Mouse (Mus musculus): ENCODE data around the gene Hist1h2bc.

Hist1h2bc gene

DNA sequence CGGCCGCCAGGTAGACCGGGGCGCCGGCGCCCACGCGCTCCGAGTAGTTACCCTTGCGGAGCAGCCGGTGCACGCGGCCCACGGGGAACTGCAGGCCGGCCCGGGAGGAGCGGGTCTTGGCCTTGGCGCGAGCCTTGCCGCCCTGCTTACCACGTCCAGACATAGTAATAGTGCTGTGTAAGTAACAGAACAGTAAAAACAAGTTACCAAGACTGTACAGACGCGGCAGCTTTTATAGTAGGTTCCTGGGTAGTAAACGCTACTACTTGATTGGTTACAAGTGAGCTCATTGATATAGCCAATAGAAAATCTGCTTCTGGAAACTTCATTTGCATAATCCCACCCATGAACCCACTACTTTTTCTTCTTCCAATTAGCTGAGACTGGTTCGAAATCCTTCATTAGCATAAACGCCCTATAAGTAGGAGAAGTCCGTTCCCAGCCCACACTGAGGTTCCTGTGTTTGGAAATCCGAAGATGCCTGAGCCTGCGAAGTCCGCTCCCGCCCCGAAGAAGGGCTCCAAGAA lies at the start of gene Hist1h2bc, which contains the start of gene Hist1h2ac:
Hist1h2bc (plus strand) TSS at position 445 of the 527 bp plus-strand sequence.
Hist1h2ac (minus strand) TSS at position 194 of the 527 bp plus-strand sequence.
- peak; percentile 95 for DNase-seq (ENCODE audit: low spot score)

GRCm38 (mm10) chr13:23659636-23660366 lies 24.2 kb upstream of the Hist1h2bc start:
- DNase-seq (ENCODE audit: low spot score): no peak

- no peak for DNase-seq (ENCODE audit: low spot score)
These were observed 21.5 kb upstream of the Hist1h2bc start for GRCm38 (mm10) chr13:23662536-23662935.

- DNase-seq (ENCODE audit: low spot score): no peak
These were observed 1.9 kb upstream of the Hist1h2bc start for GRCm38 (mm10) chr13:23681990-23682582.

- DNase-seq (ENCODE audit: low spot score): no peak
These were observed 1.4 kb upstream of the Hist1h2bc start for GRCm38 (mm10) chr13:23682623-23682946.

DNA sequence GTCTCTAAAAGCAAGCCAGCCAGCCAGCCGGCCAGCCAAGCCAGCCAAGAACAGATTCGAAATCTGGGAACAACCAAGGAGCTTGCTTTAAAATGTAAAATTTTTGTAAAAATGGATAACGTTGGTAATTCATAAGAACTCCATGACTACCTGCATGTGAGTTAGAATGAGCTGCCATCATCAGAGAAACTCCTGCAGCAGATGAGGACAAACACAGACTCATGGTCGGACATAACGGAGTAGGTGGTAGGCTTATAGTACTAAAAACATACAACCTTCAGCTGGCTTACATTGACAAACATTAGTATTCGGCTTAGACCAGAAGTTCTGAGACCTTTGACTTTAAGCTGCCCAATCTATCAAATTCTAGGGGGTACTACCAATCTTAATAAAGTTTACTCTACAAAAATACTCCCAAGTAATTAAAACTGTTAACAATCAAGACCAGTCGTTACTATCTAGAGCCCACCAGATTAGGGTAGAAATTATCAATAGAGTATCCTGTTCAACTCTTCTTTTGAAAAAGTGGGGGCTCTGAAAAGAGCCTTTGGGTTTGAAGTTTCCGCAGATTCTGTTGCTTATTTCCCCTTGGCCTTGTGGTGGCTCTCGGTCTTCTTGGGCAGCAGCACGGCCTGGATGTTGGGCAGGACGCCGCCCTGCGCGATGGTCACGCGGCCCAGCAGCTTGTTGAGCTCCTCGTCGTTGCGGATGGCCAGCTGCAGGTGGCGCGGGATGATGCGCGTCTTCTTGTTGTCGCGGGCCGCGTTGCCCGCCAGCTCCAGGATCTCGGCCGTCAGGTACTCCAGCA lies 848 bp upstream of the Hist1h2bc start:
- peak; percentile 41 for DNase-seq (ENCODE audit: low spot score)

DNA sequence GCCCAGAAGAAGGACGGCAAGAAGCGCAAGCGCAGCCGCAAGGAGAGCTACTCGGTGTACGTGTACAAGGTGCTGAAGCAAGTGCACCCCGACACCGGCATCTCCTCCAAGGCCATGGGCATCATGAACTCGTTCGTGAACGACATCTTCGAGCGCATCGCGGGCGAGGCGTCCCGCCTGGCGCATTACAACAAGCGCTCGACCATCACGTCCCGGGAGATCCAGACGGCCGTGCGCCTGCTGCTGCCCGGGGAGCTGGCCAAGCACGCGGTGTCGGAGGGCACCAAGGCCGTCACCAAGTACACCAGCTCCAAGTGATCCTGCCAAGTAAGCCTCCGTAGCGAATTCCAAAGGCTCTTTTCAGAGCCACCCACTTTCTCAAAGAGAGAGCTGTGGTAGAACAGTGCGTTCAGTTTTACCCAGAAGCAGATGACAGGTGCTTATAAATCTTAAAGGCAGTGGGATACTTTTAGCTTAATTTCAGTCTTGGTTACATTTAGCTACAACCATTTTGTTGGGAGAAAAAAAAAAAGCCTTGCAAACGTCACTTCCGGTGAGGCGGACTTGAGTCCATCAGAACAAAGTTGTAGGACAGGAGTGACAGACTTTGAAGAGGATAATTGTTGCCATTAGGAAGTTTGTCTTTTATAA lies 421 bp downstream of the Hist1h2bc start:
- DNase-seq (ENCODE audit: low spot score): peak; percentile 83

DNA sequence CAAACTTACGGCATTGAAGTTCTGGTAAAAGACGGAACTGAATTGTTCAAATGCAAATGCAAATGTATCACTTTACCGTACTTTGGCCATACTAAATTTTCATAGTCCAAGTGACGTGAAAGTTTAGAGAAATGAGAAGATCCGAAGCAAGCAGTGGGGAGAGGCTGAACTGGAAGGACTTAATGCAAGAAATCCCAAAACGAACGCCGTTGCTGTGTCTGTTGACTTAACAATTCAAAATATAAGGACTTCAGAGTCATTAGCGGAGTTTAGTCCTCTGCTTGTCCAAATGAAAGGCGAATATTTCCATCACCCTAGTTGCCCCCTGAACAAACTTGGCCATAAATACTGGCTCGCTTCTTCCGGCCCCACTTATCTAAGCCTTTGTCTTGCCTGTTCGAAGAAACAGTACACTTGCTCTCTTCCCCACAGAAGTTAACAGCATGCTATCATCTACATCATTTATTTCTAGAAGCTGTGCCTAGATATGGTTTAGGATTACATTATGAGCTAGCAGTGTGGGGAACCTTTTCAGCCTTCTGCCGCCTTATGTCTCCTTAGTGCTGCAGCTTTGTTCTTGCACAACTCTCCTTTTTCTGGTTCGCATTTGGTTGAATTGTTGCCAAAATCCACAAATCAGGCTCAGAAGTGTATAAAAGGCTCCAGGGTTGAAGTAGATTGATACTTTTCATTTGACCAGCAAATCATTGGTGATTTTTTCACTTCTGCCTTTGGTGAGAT lies 1.3 kb downstream of the Hist1h2bc start:
- peak; percentile 45 for DNase-seq (ENCODE audit: low spot score)

DNA sequence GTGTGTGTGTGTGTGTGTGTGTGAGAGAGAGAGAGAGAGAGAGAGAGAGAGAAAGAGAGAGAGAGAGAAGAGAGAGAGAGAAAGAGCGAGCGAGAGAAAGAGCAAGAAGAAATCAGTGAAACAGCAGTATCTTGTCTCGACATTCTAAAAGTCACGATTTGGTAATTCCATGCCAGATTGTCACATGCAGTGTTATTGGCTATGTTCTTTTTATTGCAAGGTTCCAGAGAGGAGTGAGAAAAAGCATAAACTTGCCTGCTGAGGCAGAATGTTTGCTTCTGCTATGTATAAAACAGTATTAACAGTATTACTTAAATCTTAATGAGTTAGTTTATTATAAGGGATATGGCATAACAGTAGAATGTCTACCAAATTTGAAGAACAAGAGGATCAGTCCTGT lies 2.0 kb downstream of the Hist1h2bc start:
- DNase-seq (ENCODE audit: low spot score): peak; percentile 27

DNA sequence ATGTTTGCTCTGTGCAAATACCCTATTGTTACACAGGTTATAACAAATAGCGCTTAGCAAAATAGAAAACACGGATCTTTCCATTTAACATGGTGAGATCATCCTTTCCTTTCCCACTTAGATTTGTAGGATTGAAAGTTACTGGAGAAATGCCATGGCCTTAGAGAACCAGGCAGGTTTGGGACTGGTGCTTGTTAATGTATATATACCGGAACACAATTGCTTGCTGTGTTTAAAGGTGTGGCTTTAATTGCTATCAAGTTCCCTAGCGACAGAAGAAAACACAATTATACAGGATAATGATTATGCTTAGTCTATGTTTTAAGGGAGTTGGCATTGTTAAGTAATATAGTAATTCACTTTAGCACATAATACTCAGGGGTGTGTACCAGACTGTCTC lies 3.2 kb downstream of the Hist1h2bc start:
- no peak for DNase-seq (ENCODE audit: low spot score)

- no peak for DNase-seq (ENCODE audit: low spot score)
These were observed 3.9 kb downstream of the Hist1h2bc start for GRCm38 (mm10) chr13:23687907-23688306.

GRCm38 (mm10) chr13:23688956-23689355 lies 5.0 kb downstream of the Hist1h2bc start:
- no peak for DNase-seq (ENCODE audit: low spot score)

GRCm38 (mm10) chr13:23689459-23689858 lies 5.5 kb downstream of the Hist1h2bc start:
- no peak for DNase-seq (ENCODE audit: low spot score)

DNA sequence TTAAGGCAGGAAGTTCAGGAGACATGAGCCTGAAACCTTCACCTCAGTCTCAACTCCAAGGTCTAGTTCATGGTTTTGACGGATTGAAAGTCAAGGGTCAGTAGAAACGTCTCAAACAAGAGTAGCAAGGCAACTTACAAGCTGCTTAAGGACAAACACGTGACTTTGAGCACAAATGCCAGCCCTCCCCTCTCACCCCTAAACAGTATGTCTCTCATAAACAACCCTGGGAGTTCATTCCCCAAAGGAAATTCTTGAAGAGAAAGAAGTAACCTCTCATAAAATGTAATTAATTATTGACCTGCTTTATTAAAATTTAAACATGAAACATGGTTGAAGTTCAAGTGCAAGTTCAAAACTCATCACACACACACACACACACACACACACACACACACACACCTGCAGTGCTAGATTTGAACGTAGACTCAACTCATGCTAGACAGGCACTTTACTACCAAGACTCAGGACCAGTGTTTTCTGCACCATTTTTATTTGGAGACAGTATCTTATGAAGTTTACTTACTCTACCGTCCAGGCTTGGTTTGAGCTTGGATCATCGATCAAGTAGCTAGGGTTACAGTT lies 9.9 kb downstream of the Hist1h2bc start:
- no peak for DNase-seq (ENCODE audit: low spot score)

GRCm38 (mm10) chr13:23694956-23695355 lies 11.0 kb downstream of the Hist1h2bc start:
- no peak for DNase-seq (ENCODE audit: low spot score)

- no peak for DNase-seq (ENCODE audit: low spot score)
These were observed 11.5 kb downstream of the Hist1h2bc start, which contains the start of gene Hist1h1t for GRCm38 (mm10) chr13:23695514-23695913. TSS of gene Hist1h1t (plus strand) at chr13:23695814.

DNA sequence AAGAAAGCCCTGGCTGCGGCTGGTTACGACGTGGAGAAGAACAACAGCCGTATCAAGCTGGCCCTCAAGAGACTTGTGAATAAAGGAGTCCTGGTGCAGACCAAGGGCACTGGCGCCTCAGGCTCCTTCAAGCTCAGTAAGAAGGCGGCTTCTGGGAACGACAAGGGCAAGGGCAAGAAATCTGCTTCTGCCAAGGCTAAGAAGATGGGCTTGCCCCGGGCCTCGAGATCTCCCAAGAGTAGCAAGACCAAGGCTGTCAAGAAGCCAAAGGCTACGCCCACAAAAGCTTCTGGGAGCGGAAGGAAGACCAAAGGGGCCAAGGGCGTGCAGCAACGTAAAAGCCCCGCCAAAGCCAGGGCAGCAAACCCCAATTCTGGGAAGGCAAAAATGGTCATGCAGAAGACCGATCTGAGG lies 12.1 kb downstream of the Hist1h2bc start:
- no peak for DNase-seq (ENCODE audit: low spot score)

DNA sequence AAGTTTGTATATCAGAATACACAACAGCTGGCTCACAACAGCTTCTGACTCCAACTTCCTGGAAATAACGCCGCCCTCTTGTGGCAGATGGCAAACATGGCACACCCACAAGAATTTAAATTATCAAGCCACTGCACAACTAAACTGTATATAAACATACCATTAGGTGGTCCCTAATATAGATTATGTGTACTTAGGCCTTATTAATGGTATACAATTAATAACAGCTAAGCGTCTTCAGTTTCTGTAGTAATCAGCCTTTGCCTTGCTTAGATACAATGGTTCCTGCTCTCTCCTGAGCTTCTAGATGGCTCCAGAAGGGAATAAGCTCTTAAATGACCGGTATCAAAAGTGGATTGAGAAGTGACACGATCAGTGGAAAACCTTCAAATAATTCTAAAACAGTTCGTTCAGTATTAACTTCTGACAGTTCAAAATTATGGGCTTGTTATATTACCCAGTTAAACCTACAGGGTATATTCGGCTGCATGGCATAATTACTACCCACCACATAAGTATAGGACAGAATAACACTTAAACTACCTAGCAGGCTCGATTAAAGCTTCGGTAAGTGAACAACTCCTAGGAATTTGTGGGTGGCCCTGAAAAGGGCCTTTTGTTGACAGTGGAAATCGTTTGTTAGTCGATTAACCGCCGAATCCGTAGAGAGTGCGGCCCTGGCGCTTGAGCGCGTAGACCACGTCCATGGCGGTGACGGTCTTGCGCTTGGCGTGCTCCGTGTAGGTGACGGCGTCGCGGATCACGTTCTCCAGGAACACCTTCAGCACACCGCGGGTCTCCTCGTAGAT lies 13.7 kb downstream of the Hist1h2bc start:
- DNase-seq (ENCODE audit: low spot score): peak; percentile 76

DNA sequence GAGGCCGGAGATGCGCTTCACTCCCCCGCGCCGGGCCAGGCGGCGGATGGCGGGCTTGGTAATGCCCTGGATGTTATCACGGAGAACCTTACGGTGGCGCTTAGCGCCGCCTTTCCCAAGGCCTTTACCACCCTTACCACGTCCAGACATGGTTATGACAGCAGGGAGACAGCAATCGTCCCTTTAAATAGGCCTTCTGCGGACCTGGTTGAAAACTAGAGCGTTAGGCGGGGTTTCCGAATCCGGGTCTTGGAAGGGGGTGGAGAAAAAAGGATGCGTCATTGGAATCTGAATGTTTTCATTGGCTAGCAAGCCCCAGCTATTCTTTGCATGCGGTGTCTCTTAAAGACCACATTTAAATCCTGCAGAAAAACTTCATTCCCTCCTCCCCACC lies 14.3 kb downstream of the Hist1h2bc start, which contains the start of gene Hist1h4c:
Hist1h4c (minus strand) TSS at position 155 of the 394 bp plus-strand sequence.
- peak; percentile 97 for DNase-seq (ENCODE audit: low spot score)

- DNase-seq (ENCODE audit: low spot score): no peak
These were observed 15.0 kb downstream of the Hist1h2bc start for GRCm38 (mm10) chr13:23698996-23699395.

All from MN1 (cell line).